Mouse (Mus musculus) heart, embryonic 11.5 days (tissue): ENCODE results near the gene Gm10643. TPM values are rescaled to one million over a fixed set of nuclear protein-coding genes. Genes with fewer than 3 reads are reported as not detected.

Experiments
- ATAC-seq: fragments of 200-750 bp; cut with Nextera tagmentation; replicated peaks from 2 replicates; pipeline ENCODE4 v1.8.0; 2017; ENCODE audit warnings: moderate library complexity; ENCODE audit not compliant: insufficient number of reproducible peaks, low FRiP score, low TSS enrichment
- H3K27ac ChIP-seq: fragments of 300-500 bp; sonication (generic); 2 replicates; pipeline ENCODE4 v1.5.1; 2014; ENCODE audit warnings: mild to moderate bottlenecking, low read depth, low read length
- H3K27me3 ChIP-seq: fragments of 300-500 bp; sonication (generic); 2 replicates; pipeline ENCODE4 v1.6.1; 2014; ENCODE audit warnings: mild to moderate bottlenecking, low read length, mixed read lengths; ENCODE audit not compliant: control insufficient read depth, insufficient read depth
- H3K36me3 ChIP-seq: fragments of 300-500 bp; sonication (generic); 2 replicates; pipeline ENCODE4 v1.6.1; 2014; ENCODE audit warnings: mild to moderate bottlenecking, low read length, moderate library complexity, mixed read lengths; ENCODE audit not compliant: control insufficient read depth, insufficient read depth
- H3K4me1 ChIP-seq: fragments of 300-500 bp; sonication (generic); 2 replicates; pipeline ENCODE4 v1.6.1; 2014; ENCODE audit warnings: low read length; ENCODE audit not compliant: control insufficient read depth, insufficient read depth
- H3K4me2 ChIP-seq: fragments of 300-500 bp; sonication (generic); 2 replicates; pipeline ENCODE4 v1.6.1; 2014; ENCODE audit warnings: mild to moderate bottlenecking, moderate library complexity
- H3K4me3 ChIP-seq: fragments of 300-500 bp; sonication (generic); 2 replicates; pipeline ENCODE4 v1.5.1; 2014; ENCODE audit warnings: low read depth, low read length
- H3K9ac ChIP-seq: fragments of 300-500 bp; sonication (generic); 2 replicates; pipeline ENCODE4 v1.6.1; 2014; ENCODE audit warnings: mild to moderate bottlenecking, low read depth, low read length, moderate library complexity
- H3K9me3 ChIP-seq: fragments of 300-500 bp; sonication (generic); replicated peaks from 2 replicates; pipeline ENCODE4 v1.6.1; 2016; ENCODE audit warnings: low read length; ENCODE audit not compliant: control insufficient read depth
- WGBS: fragments of 180-500 bp; shearing (Covaris S2); extraction: QIAGEN DNeasy Blood & Tissue Kit; methylation state at CpG from one replicate; pipeline ENCODE4 v1.1.7; 2014; ENCODE audit not compliant: insufficient replicate concordance; 5-methylcytosine and 5-hydroxymethylcytosine counted together
- polyA plus RNA-seq: library from polyadenylated mRNA; unstranded; fragments of >200 nt; fragmentation: Nextera tagmentation; extraction: Ambion mirVana; gene quantifications from 2 replicates; pipeline ENCODE4 v1.2.1, GENCODE M21; 2014

Gene Gm10643
- polyA plus RNA-seq, 1 experiment from 2014 or later: 1.0 TPM

GRCm38 (mm10) chr8:84076412-84076811, 11.5 kb upstream of the Gm10643 start:
- H3K4me2 ChIP-seq: no peak overlapping the region
- no peak overlapping the region for H3K27ac ChIP-seq
- no peak overlapping the region for H3K9ac ChIP-seq
- peaks cover 10% of the 10 kb centered on the region for H3K36me3 ChIP-seq
- peaks cover 10% of the 10 kb centered on the region for H3K4me1 ChIP-seq
- H3K9me3 ChIP-seq: no peaks in the 10 kb centered on the region
- no peak for ATAC-seq
- no peak overlapping the region for H3K4me3 ChIP-seq
- WGBS: 79% methylated on average over 1 of the region's 1 CpGs
- H3K27me3 ChIP-seq: no peaks in the 10 kb centered on the region

GRCm38 (mm10) chr8:84073230-84073976, 8.5 kb upstream of the Gm10643 start:
- no peak for ATAC-seq
- H3K4me3 ChIP-seq: no peak overlapping the region

GRCm38 (mm10) chr8:84072321-84072720, 7.4 kb upstream of the Gm10643 start:
- H3K4me3 ChIP-seq: no peak overlapping the region
- no peaks in the 10 kb centered on the region for H3K9me3 ChIP-seq
- no peak overlapping the region for H3K4me2 ChIP-seq
- no peaks in the 10 kb centered on the region for H3K27me3 ChIP-seq
- WGBS: 85% methylated on average over 10 of the region's 10 CpGs
- H3K4me1 ChIP-seq: peaks cover 31% of the 10 kb centered on the region
- H3K27ac ChIP-seq: no peak overlapping the region
- no peak for ATAC-seq
- no peak overlapping the region for H3K9ac ChIP-seq
- H3K36me3 ChIP-seq: no peaks in the 10 kb centered on the region

More at GRCm38 (mm10) chr8:84073230-84073976, 8.5 kb upstream of the Gm10643 start:
- no peak overlapping the region for H3K9ac ChIP-seq
- no peaks in the 10 kb centered on the region for H3K9me3 ChIP-seq
- no peak overlapping the region for H3K27ac ChIP-seq
- no peaks in the 10 kb centered on the region for H3K27me3 ChIP-seq
- peaks cover 22% of the 10 kb centered on the region for H3K4me1 ChIP-seq
- H3K36me3 ChIP-seq: no peaks in the 10 kb centered on the region
- 75% methylated on average over 10 of the region's 10 CpGs for WGBS
- no peak overlapping the region for H3K4me2 ChIP-seq

- H3K4me2 ChIP-seq: no peak overlapping the region
- no peak for ATAC-seq
- H3K4me3 ChIP-seq: no peak overlapping the region
- H3K36me3 ChIP-seq: no peaks in the 10 kb centered on the region
- H3K27me3 ChIP-seq: no peaks in the 10 kb centered on the region
- H3K9ac ChIP-seq: no peak overlapping the region
- peaks cover 31% of the 10 kb centered on the region for H3K4me1 ChIP-seq
- H3K9me3 ChIP-seq: no peaks in the 10 kb centered on the region
- 63% methylated on average over 3 of the region's 3 CpGs for WGBS
- no peak overlapping the region for H3K27ac ChIP-seq
Measured at GRCm38 (mm10) chr8:84071921-84072320, 7.0 kb upstream of the Gm10643 start.

GRCm38 (mm10) chr8:84070667-84071066, 5.7 kb upstream of the Gm10643 start:
- no peak overlapping the region for H3K4me3 ChIP-seq
- H3K27me3 ChIP-seq: no peaks in the 10 kb centered on the region
- H3K36me3 ChIP-seq: no peaks in the 10 kb centered on the region
- WGBS: 89% methylated on average over 2 of the region's 2 CpGs
- H3K27ac ChIP-seq: no peak overlapping the region
- no peak overlapping the region for H3K4me2 ChIP-seq
- no peak for ATAC-seq
- no peaks in the 10 kb centered on the region for H3K9me3 ChIP-seq
- H3K4me1 ChIP-seq: peaks cover 31% of the 10 kb centered on the region
- no peak overlapping the region for H3K9ac ChIP-seq

GRCm38 (mm10) chr8:84070241-84070640, 5.3 kb upstream of the Gm10643 start:
- WGBS: 74% methylated on average over 5 of the region's 5 CpGs
- Histone ChIP-seq H3K4me3 (no peak overlapping the region), H3K4me1 (peaks cover 31% of the 10 kb centered on the region), H3K4me2 (no peak overlapping the region), H3K27me3 (no peaks in the 10 kb centered on the region), H3K9me3 (no peaks in the 10 kb centered on the region), H3K36me3 (no peaks in the 10 kb centered on the region), H3K9ac (no peak overlapping the region), H3K27ac (no peak overlapping the region)
- ATAC-seq: no peak

- no peak for ATAC-seq
- Histone ChIP-seq H3K27me3 (no peaks in the 10 kb centered on the region), H3K9me3 (no peaks in the 10 kb centered on the region), H3K4me1 (peaks cover 31% of the 10 kb centered on the region), H3K36me3 (no peaks in the 10 kb centered on the region), H3K27ac (no peak overlapping the region), H3K4me3 (no peak overlapping the region), H3K9ac (no peak overlapping the region), H3K4me2 (no peak overlapping the region)
- 76% methylated on average over 2 of the region's 2 CpGs for WGBS
Measured at GRCm38 (mm10) chr8:84069750-84070149, 4.8 kb upstream of the Gm10643 start.

- peaks cover 31% of the 10 kb centered on the region for H3K4me1 ChIP-seq
- H3K36me3 ChIP-seq: no peaks in the 10 kb centered on the region
- H3K4me2 ChIP-seq: no peak overlapping the region
- 33% methylated on average over 1 of the region's 1 CpGs for WGBS
- H3K9ac ChIP-seq: no peak overlapping the region
- no peaks in the 10 kb centered on the region for H3K9me3 ChIP-seq
- H3K27me3 ChIP-seq: no peaks in the 10 kb centered on the region
- ATAC-seq: no peak
- H3K4me3 ChIP-seq: no peak overlapping the region
- no peak overlapping the region for H3K27ac ChIP-seq
Measured at GRCm38 (mm10) chr8:84069169-84069568, 4.2 kb upstream of the Gm10643 start.
